Mouse (Mus musculus): ENCODE measurements around the gene Klhl29. TPM values are rescaled to one million over a fixed set of nuclear protein-coding genes. Genes with fewer than 3 reads are reported as not detected.

Gene Klhl29
- total and polyA plus RNA-seq, 3 experiments = not detected

DNA sequence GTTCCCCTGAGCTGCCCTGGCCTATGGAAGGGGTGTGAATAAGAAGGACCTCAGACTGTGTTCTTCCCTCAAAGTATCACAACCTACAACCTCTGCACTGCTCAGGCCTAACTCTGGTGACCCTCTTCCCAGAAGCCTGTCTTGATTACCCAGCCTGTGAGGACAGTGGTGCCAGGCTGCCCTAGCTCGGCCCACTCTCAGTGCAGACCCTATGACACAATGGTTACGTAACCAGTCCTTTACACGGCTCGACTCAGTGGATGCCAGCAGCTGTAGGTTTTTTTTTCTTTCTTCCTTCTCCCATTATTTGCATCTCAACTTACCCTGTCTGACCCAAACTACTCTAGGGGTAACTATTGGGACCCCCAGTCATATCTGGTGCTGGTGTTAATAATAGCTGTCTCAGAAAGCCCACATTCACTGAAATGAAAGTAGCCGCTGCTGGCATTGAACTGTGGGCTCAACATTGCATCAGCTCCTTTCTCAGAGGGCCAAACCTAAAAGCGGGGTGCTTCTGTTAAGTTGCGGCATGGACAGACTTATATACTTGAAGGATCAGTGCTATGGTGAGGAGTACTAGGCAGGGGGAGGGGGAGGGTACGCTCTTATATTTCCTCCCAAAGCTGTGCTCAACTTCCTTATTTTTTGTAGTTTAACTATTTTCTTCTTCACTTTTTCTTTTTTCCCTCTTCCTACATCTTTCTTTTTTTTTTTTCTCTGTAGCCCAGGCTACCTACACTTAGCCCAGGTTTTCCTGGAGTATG lies 152.9 kb downstream of the Klhl29 start:
- TF ChIP-seq POLR2AphosphoS5 (IDR thresholded peaks at IDR 0.05; ENCODE audit: borderline replicate concordance, low read depth, low read length) (no peak), EP300 (IDR thresholded peaks at IDR 0.05; ENCODE audit: low read depth in 1 of 2, low read length in 2 of 2) (no peak)
- no peak overlapping the region for H3K27ac ChIP-seq (ENCODE audit: control insufficient read depth, low read depth, low read length)
- no peak overlapping the region for H3K4me3 ChIP-seq (ENCODE audit: control insufficient read depth in 1 of 2, insufficient read depth in 1 of 2, low read depth in 2 of 2, low read length in 2 of 2)
- no peaks in the 10 kb centered on the region for H3K9me3 ChIP-seq (replicated peaks; ENCODE audit: insufficient read depth, low read length)
- H3K79me2 ChIP-seq (ENCODE audit: control insufficient read depth, insufficient read depth, low read length, poor library complexity) = no peaks in the 10 kb centered on the region
- no peaks in the 10 kb centered on the region for H3K4me1 ChIP-seq (ENCODE audit: control insufficient read depth in 1 of 2, insufficient read depth in 2 of 2, low read length in 2 of 2)
- no peaks in the 10 kb centered on the region for H3K27me3 ChIP-seq (ENCODE audit: control insufficient read depth in 1 of 2, insufficient read depth in 2 of 2, low read length in 2 of 2)
- H3K9ac ChIP-seq (ENCODE audit: control insufficient read depth, low read depth, low read length, poor library complexity, severe bottlenecking) = no peak overlapping the region
- no peaks in the 10 kb centered on the region for H3K36me3 ChIP-seq (ENCODE audit: control insufficient read depth in 1 of 2, insufficient read depth in 2 of 2, low read length in 2 of 2)
- DNase-seq (ENCODE audit: low read depth, low spot score) = no peak

DNA sequence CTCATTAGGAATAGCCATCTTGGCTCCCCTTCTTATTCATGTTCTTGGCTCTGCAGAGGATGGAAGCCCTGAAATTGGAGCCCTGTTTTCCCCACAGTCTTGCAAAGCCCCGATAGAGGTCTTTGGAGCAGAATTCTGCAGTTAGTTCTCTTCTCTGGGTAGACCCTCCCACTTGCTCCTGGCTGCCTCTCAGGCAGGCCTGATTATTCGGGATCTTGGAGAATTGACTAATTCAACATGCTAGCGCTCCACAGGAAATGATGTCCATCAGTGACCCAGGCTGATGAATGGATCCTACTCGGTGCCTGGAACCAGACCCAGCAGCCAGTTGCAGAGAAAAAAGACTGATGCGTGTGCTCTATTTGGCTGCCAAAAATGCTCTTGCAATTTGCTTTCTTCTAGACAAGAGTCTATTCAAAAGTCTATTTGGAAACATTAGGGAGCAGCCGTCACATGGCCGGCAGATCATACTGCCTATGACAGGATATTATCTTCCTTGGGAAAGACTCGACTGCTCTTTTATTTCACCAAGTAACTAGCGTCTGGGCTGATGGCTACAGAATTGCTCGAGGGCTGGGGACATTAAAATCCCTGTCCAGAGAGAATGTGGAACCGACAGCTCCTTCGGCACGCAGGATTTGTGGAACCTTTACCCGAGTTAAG lies 155.4 kb downstream of the Klhl29 start:
- H3K36me3 ChIP-seq (ENCODE audit: control insufficient read depth in 1 of 2, insufficient read depth in 2 of 2, low read length in 2 of 2) = no peaks in the 10 kb centered on the region
- H3K9me3 ChIP-seq (replicated peaks; ENCODE audit: insufficient read depth, low read length) = no peaks in the 10 kb centered on the region
- H3K4me1 ChIP-seq (ENCODE audit: control insufficient read depth in 1 of 2, insufficient read depth in 2 of 2, low read length in 2 of 2) = no peaks in the 10 kb centered on the region
- no peaks in the 10 kb centered on the region for H3K79me2 ChIP-seq (ENCODE audit: control insufficient read depth, insufficient read depth, low read length, poor library complexity)
- no peaks in the 10 kb centered on the region for H3K27me3 ChIP-seq (ENCODE audit: control insufficient read depth in 1 of 2, insufficient read depth in 2 of 2, low read length in 2 of 2)
- no peak overlapping the region for H3K27ac ChIP-seq (ENCODE audit: control insufficient read depth, low read depth, low read length)
- H3K4me3 ChIP-seq (ENCODE audit: control insufficient read depth in 1 of 2, insufficient read depth in 1 of 2, low read depth in 2 of 2, low read length in 2 of 2) = no peak overlapping the region
- H3K9ac ChIP-seq (ENCODE audit: control insufficient read depth, low read depth, low read length, poor library complexity, severe bottlenecking) = no peak overlapping the region
- TF ChIP-seq CHD2 (IDR thresholded peaks at IDR 0.05; ENCODE audit: low read length) (no peak), MXI1 (IDR thresholded peaks at IDR 0.05; ENCODE audit: low read depth, low read length) (no peak), ELF1 (IDR thresholded peaks at IDR 0.05; ENCODE audit: low read depth, low read length) (no peak), POLR2AphosphoS2 (IDR thresholded peaks at IDR 0.05; ENCODE audit: low read length) (no peak), EP300 (IDR thresholded peaks at IDR 0.05; ENCODE audit: low read depth in 1 of 2, low read length in 2 of 2) (no peak), NELFE (IDR thresholded peaks at IDR 0.05; ENCODE audit: low read depth, low read length) (no peak), MEF2A (IDR thresholded peaks at IDR 0.05; ENCODE audit: extremely low read depth, insufficient replicate concordance, low read depth, low read length, poor library complexity, severe bottlenecking) (no peak), UBTF (IDR thresholded peaks at IDR 0.05; ENCODE audit: borderline replicate concordance, insufficient read depth, low read depth, low read length) (no peak), USF1 (IDR thresholded peaks at IDR 0.05; ENCODE audit: low read depth, low read length) (no peak), MYB (IDR thresholded peaks at IDR 0.05; ENCODE audit: low read depth, low read length) (no peak)
- DNase-seq (ENCODE audit: low read depth, low spot score) = no peak
